Comparison of ENCODE assay signal across 8 mouse cellular contexts in genomic region chr7:126704121-126704980, GRCm38 (mm10). TPM values are rescaled to one million over a fixed set of nuclear protein-coding genes. Genes with fewer than 3 reads are reported as not detected.
DNase-seq lines count a peak whose midpoint lies in the region; ATAC-seq and TF ChIP-seq lines count a peak whose summit lies in the region.

No protein-coding gene starts in this region.

- TF ChIP-seq CTCF in liver, postnatal 0 days (IDR thresholded peaks at IDR 0.05; ENCODE audit: low read depth): no peak; the same call in 1 of the 2 replicates

- H3K4me3 ChIP-seq in embryonic facial prominence, embryonic 15.5 days (replicated peaks): peak overlapping the region; percentile 41
- H3K4me3 ChIP-seq in heart, embryonic 14.5 days (ENCODE audit: control insufficient read depth in 1 of 2, insufficient read depth in 1 of 2, low read depth in 1 of 2, low read length in 2 of 2): peak overlapping the region; percentile 36 to 43
- peak overlapping the region; percentile 56 for H3K4me3 ChIP-seq in liver, postnatal 0 days (ENCODE audit: low read depth, low read length)
- peak overlapping the region; percentile 56 for H3K4me3 ChIP-seq in neural tube, embryonic 12.5 days

- peak; percentile 59; the same call in 1 of the 2 replicates for ATAC-seq in embryonic facial prominence, embryonic 15.5 days (ENCODE audit: insufficient number of reproducible peaks, low FRiP score, low TSS enrichment, low read depth)
- ATAC-seq in heart, embryonic 14.5 days (ENCODE audit: insufficient number of reproducible peaks, insufficient read depth, low FRiP score, low read depth): no peak; the same call in 1 of the 2 replicates
- peak; percentile 59 for ATAC-seq in liver, postnatal 0 days
- ATAC-seq in neural tube, embryonic 12.5 days (ENCODE audit: low FRiP score, low read depth): peak; percentile 76

- H3K9ac ChIP-seq in embryonic facial prominence, embryonic 15.5 days: peak overlapping the region; percentile 21
- H3K9ac ChIP-seq in heart, embryonic 14.5 days (ENCODE audit: low read length): peak overlapping the region; percentile 54
- peak overlapping the region; percentile 68 for H3K9ac ChIP-seq in liver, postnatal 0 days (replicated peaks)
- peak overlapping the region; percentile 77 for H3K9ac ChIP-seq in neural tube, embryonic 12.5 days

- peak overlapping the region; percentile 88 for H3K4me2 ChIP-seq in embryonic facial prominence, embryonic 15.5 days (replicated peaks)
- H3K4me2 ChIP-seq in heart, embryonic 14.5 days (ENCODE audit: low read length): peak overlapping the region; percentile 68
- peak overlapping the region; percentile 70 for H3K4me2 ChIP-seq in liver, postnatal 0 days (ENCODE audit: low read depth, low read length)
- peak overlapping the region; percentile 94 for H3K4me2 ChIP-seq in neural tube, embryonic 12.5 days (replicated peaks)

- TF ChIP-seq EP300 in liver, postnatal 0 days (IDR thresholded peaks at IDR 0.05; ENCODE audit: low read depth): no peak

- peaks cover 18% of the 10 kb centered on the region; the same call in 1 of the 2 replicates for H3K27me3 ChIP-seq in embryonic facial prominence, embryonic 15.5 days
- H3K27me3 ChIP-seq in heart, embryonic 14.5 days (ENCODE audit: control insufficient read depth, insufficient read depth, low read length): peaks cover 38% of the 10 kb centered on the region
- peaks cover 3% of the 10 kb centered on the region for H3K27me3 ChIP-seq in liver, postnatal 0 days (ENCODE audit: insufficient read depth, low read length)
- peaks cover 28% of the 10 kb centered on the region; the same call in 1 of the 2 replicates for H3K27me3 ChIP-seq in neural tube, embryonic 12.5 days (replicated peaks)

- peak; percentile 88 to 89 for DNase-seq in B cell, adult 2 months
- DNase-seq in adrenal gland, postnatal 4 days (ENCODE audit: low spot score in 2 of 2): peak; percentile 43 to 55
- DNase-seq in layer of hippocampus, adult 18-20 months (ENCODE audit: low spot score in 2 of 2): peak; percentile 90 to 94
- peak; percentile 84 for DNase-seq in liver, postnatal 0 days
- peak; percentile 89 for DNase-seq in telencephalon, adult 2 months (ENCODE audit: low read depth, low spot score)

- 1% methylated on average over 39 of the region's 39 CpGs for WGBS in embryonic facial prominence, embryonic 15.5 days
- WGBS in heart, embryonic 14.5 days: 2% methylated on average over 39 of the region's 39 CpGs
- WGBS in liver, postnatal 0 days (ENCODE audit: insufficient replicate concordance): 2% methylated on average over 39 of the region's 39 CpGs
- WGBS in neural tube, embryonic 12.5 days: 3% methylated on average over 39 of the region's 39 CpGs

- H3K9me3 ChIP-seq in embryonic facial prominence, embryonic 15.5 days (replicated peaks): no peaks in the 10 kb centered on the region
- H3K9me3 ChIP-seq in heart, embryonic 14.5 days (ENCODE audit: control insufficient read depth, low read length): peaks cover 5% of the 10 kb centered on the region; the same call in 1 of the 2 replicates
- no peaks in the 10 kb centered on the region for H3K9me3 ChIP-seq in liver, postnatal 0 days (ENCODE audit: low read length)
- no peaks in the 10 kb centered on the region for H3K9me3 ChIP-seq in neural tube, embryonic 12.5 days

- no peaks in the 10 kb centered on the region for H3K36me3 ChIP-seq in embryonic facial prominence, embryonic 15.5 days
- no peaks in the 10 kb centered on the region for H3K36me3 ChIP-seq in heart, embryonic 14.5 days (ENCODE audit: control insufficient read depth, insufficient read depth, low read length)
- peaks cover 9% of the 10 kb centered on the region for H3K36me3 ChIP-seq in liver, postnatal 0 days (replicated peaks; ENCODE audit: insufficient read depth, low read length)
- peaks cover 13% of the 10 kb centered on the region for H3K36me3 ChIP-seq in neural tube, embryonic 12.5 days

- H3K4me1 ChIP-seq in embryonic facial prominence, embryonic 15.5 days: peaks cover 20% of the 10 kb centered on the region
- peaks cover 3 to 8% of the 10 kb centered on the region in 2 experiments for H3K4me1 ChIP-seq in heart, embryonic 14.5 days (ENCODE audit: control insufficient read depth in 2 of 2, insufficient read depth in 2 of 2, low read length in 2 of 2)
- peaks cover 11% of the 10 kb centered on the region for H3K4me1 ChIP-seq in liver, postnatal 0 days (ENCODE audit: insufficient read depth)
- H3K4me1 ChIP-seq in neural tube, embryonic 12.5 days: peaks cover 27% of the 10 kb centered on the region

- H3K27ac ChIP-seq in embryonic facial prominence, embryonic 15.5 days (replicated peaks): no peak overlapping the region
- H3K27ac ChIP-seq in heart, embryonic 14.5 days (replicated peaks in 1 of 2; ENCODE audit: control insufficient read depth in 1 of 2, insufficient read depth in 1 of 2, low read depth in 2 of 2, low read length in 2 of 2): no peak overlapping the region
- H3K27ac ChIP-seq in liver, postnatal 0 days (ENCODE audit: low read depth): peak overlapping the region; percentile 91
- H3K27ac ChIP-seq in neural tube, embryonic 12.5 days: no peak overlapping the region

RNA-seq across cellular contexts. Expression of gene Coro1a, which starts 3.2 kb away (rescaled TPM):
- total RNA-seq in adrenal gland, postnatal 4 days (2021): 10 to 100 TPM; 15.5 to 18.9 TPM
- 43.8 and 44.7 TPM in 2 replicates for polyA plus RNA-seq in embryonic facial prominence, embryonic 15.5 days (2015; fragmentation: Nextera tagmentation; extraction: Ambion mirVana)
- 10.2 and 13.7 TPM in 2 replicates for polyA plus RNA-seq in heart, embryonic 14.5 days (2014; fragmentation: Nextera tagmentation; extraction: Ambion mirVana)
- total RNA-seq in layer of hippocampus, adult 18-20 months (2021): 100 to 1,000 TPM; 121 to 122 TPM
- polyA plus RNA-seq in liver, postnatal 0 days (2015; fragmentation: Nextera tagmentation; extraction: Ambion mirVana): 121 and 130 TPM in 2 replicates
- polyA plus RNA-seq in neural tube, embryonic 12.5 days (2016; fragmentation: Nextera tagmentation; extraction: Ambion mirVana): 70.5 and 71.5 TPM in 2 replicates

RNA-seq across cellular contexts. Expression of gene Slx1b, which starts 8.8 kb away (rescaled TPM):
- 10 to 100 TPM; 18.4 to 18.9 TPM for total RNA-seq in adrenal gland, postnatal 4 days (2021)
- polyA plus RNA-seq in embryonic facial prominence, embryonic 15.5 days (2015; fragmentation: Nextera tagmentation; extraction: Ambion mirVana): 9.8 and 12.5 TPM in 2 replicates
- 4.6 and 5.5 TPM in 2 replicates for polyA plus RNA-seq in heart, embryonic 14.5 days (2014; fragmentation: Nextera tagmentation; extraction: Ambion mirVana)
- 10 to 100 TPM; 17.3 to 17.4 TPM for total RNA-seq in layer of hippocampus, adult 18-20 months (2021)
- polyA plus RNA-seq in liver, postnatal 0 days (2015; fragmentation: Nextera tagmentation; extraction: Ambion mirVana): 2.6 and 3.7 TPM in 2 replicates
- polyA plus RNA-seq in neural tube, embryonic 12.5 days (2016; fragmentation: Nextera tagmentation; extraction: Ambion mirVana): 17.9 and 19.0 TPM in 2 replicates

RNA-seq across cellular contexts. Expression of gene Bola2, which starts 9.2 kb away (rescaled TPM):
- 10 to 100 TPM; 85.4 to 98.8 TPM for total RNA-seq in adrenal gland, postnatal 4 days (2021)
- polyA plus RNA-seq in embryonic facial prominence, embryonic 15.5 days (2015; fragmentation: Nextera tagmentation; extraction: Ambion mirVana): 121 TPM in 2 replicates
- polyA plus RNA-seq in heart, embryonic 14.5 days (2014; fragmentation: Nextera tagmentation; extraction: Ambion mirVana): 91.7 and 102 TPM in 2 replicates
- 100 to 1,000 TPM; 105 to 106 TPM for total RNA-seq in layer of hippocampus, adult 18-20 months (2021)
- 86.5 and 93.5 TPM in 2 replicates for polyA plus RNA-seq in liver, postnatal 0 days (2015; fragmentation: Nextera tagmentation; extraction: Ambion mirVana)
- polyA plus RNA-seq in neural tube, embryonic 12.5 days (2016; fragmentation: Nextera tagmentation; extraction: Ambion mirVana): 160 and 164 TPM in 2 replicates

RNA-seq across cellular contexts. Expression of gene Sult1a1, which starts 28.1 kb away (rescaled TPM):
- total RNA-seq in adrenal gland, postnatal 4 days (2021): 10 to 100 TPM; 24.0 to 45.6 TPM
- polyA plus RNA-seq in embryonic facial prominence, embryonic 15.5 days (2015; fragmentation: Nextera tagmentation; extraction: Ambion mirVana): 10.0 and 12.2 TPM in 2 replicates
- polyA plus RNA-seq in heart, embryonic 14.5 days (2014; fragmentation: Nextera tagmentation; extraction: Ambion mirVana): 12.3 and 13.5 TPM in 2 replicates
- total RNA-seq in layer of hippocampus, adult 18-20 months (2021): 10 to 100 TPM in 1 of 2 experiments, 1 to 10 TPM in 1; 9.5 to 11.6 TPM
- polyA plus RNA-seq in liver, postnatal 0 days (2015; fragmentation: Nextera tagmentation; extraction: Ambion mirVana): 221 and 241 TPM in 2 replicates
- polyA plus RNA-seq in neural tube, embryonic 12.5 days (2016; fragmentation: Nextera tagmentation; extraction: Ambion mirVana): 0.54 and 0.79 TPM in 2 replicates

RNA-seq across cellular contexts. Expression of gene Mapk3, which starts 55.0 kb away (rescaled TPM):
- 100 to 1,000 TPM; 162 to 172 TPM for total RNA-seq in adrenal gland, postnatal 4 days (2021)
- 74.0 and 78.5 TPM in 2 replicates for polyA plus RNA-seq in embryonic facial prominence, embryonic 15.5 days (2015; fragmentation: Nextera tagmentation; extraction: Ambion mirVana)
- 51.7 and 57.3 TPM in 2 replicates for polyA plus RNA-seq in heart, embryonic 14.5 days (2014; fragmentation: Nextera tagmentation; extraction: Ambion mirVana)
- 100 to 1,000 TPM; 174 to 194 TPM for total RNA-seq in layer of hippocampus, adult 18-20 months (2021)
- 20.3 and 21.0 TPM in 2 replicates for polyA plus RNA-seq in liver, postnatal 0 days (2015; fragmentation: Nextera tagmentation; extraction: Ambion mirVana)
- 79.0 and 79.6 TPM in 2 replicates for polyA plus RNA-seq in neural tube, embryonic 12.5 days (2016; fragmentation: Nextera tagmentation; extraction: Ambion mirVana)

Comparison
In these comparisons a context has a peak if more than half of its experiments do, and no peak if none do; other contexts are left out.
1. H3K9ac ChIP-seq: peak in every context shown above with its lines; median percentile 77 in neural tube, embryonic 12.5 days; 68 in liver, postnatal 0 days; 54 in heart, embryonic 14.5 days; 21 in embryonic facial prominence, embryonic 15.5 days.